In the genomic region with DNA sequence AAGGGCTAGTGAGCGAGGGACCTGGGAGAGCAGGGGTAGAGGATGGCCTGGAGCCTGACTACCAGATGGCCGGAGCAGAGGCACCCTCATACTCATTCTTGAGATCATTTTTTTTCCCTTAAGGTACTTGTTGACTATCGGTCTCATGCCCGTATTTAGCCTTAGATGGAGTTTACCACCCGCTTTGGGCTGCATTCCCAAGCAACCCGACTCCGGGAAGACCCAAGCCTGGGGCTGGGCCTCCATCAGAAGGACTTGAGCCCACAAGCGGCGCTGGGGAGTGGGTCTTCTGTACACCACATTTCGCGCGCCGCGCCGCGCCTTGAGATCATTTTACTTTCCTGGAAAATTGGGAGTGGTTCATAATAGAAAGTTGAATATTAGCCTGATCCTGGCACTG, we compare ENCODE assay signal across 7 mouse cellular contexts.
DNase-seq lines count a peak whose midpoint lies in the region; ATAC-seq lines count a peak whose summit lies in the region.

No protein-coding gene starts in this region.

- H3K4me1 ChIP-seq in intestine, embryonic 15.5 days (replicated peaks), result no peaks in the 10 kb centered on the region

- no peak overlapping the region for H3K27ac ChIP-seq in intestine, embryonic 15.5 days

- H3K27me3 ChIP-seq in intestine, embryonic 15.5 days (replicated peaks), result no peaks in the 10 kb centered on the region

- intact Hi-C loops in gastrocnemius, postnatal 36 days (cut with DNase I), result no loop called here
- intact Hi-C loops in left cerebral cortex, postnatal 10 days (cut with DNase I), result no loop called here

- no peak overlapping the region for H3K4me2 ChIP-seq in intestine, embryonic 15.5 days (replicated peaks)

- peak; percentile 91 for ATAC-seq in intestine, embryonic 15.5 days
- peak; percentile 93 for ATAC-seq in megakaryocyte-erythroid progenitor cell, adult 5-6 weeks (replicated peaks; ENCODE audit: low FRiP score, low TSS enrichment, poor library complexity, severe bottlenecking)

- H3K36me3 ChIP-seq in intestine, embryonic 15.5 days, result no peaks in the 10 kb centered on the region

- 93% methylated on average over 16 of the region's 16 CpGs for WGBS in intestine, embryonic 15.5 days

- H3K9ac ChIP-seq in intestine, embryonic 15.5 days, result no peak overlapping the region

- peak; percentile 100 for DNase-seq in adipocyte (ENCODE audit: low spot score)
- DNase-seq in embryo, embryonic 10 days (ENCODE audit: low spot score), result peak; percentile 97
- DNase-seq in gastrocnemius, postnatal 36 days, result peak; percentile 90 to 96
- DNase-seq in left cerebral cortex, postnatal 10 days (ENCODE audit: extremely low spot score in 1 of 2, low spot score in 2 of 2), result peak; percentile 89 to 100
- peak; percentile 100 for DNase-seq in skeletal muscle tissue, adult 2 months (ENCODE audit: low read depth, low spot score)

- H3K9me3 ChIP-seq in intestine, embryonic 15.5 days, result no peaks in the 10 kb centered on the region

- H3K4me3 ChIP-seq in intestine, embryonic 15.5 days (replicated peaks), result no peak overlapping the region
